Mouse (Mus musculus) brown adipose tissue, adult 24 weeks (tissue): ENCODE measurements around the gene Ryk. TPM values are rescaled to one million over a fixed set of nuclear protein-coding genes. Genes with fewer than 3 reads are reported as not detected.
A peak's percentile ranks its signal among the peaks of the same experiment; 100 is the strongest.

ENCODE experiments used
- H3K27ac ChIP-seq: fragments of 200-500 bp; replicated peaks from 2 replicates; pipeline ENCODE4 v1.5.1; 2012; ENCODE audit warnings: low read depth, mild to moderate bottlenecking, low read length
- H3K4me1 ChIP-seq: fragments of 200-500 bp; 2 replicates; pipeline ENCODE4 v1.6.1; 2012; ENCODE audit warnings: low read length, mixed read lengths; ENCODE audit not compliant: control insufficient read depth, insufficient read depth, insufficient read length
- H3K4me3 ChIP-seq: fragments of 200-500 bp; 2 replicates; pipeline ENCODE4 v1.5.1; 2012; ENCODE audit warnings: low read depth, mild to moderate bottlenecking, low read length, moderate library complexity; ENCODE audit not compliant: insufficient read depth
- polyA plus RNA-seq: library from polyadenylated mRNA; stranded (reverse); fragments of >200 nt; gene quantifications from 2 replicates; pipeline ENCODE4 v1.2.4, GENCODE M21; 2012; ENCODE audit not compliant: missing spikeins, insufficient read depth, insufficient read length

Ryk gene
- 29.7 and 34.5 TPM in 2 replicates for polyA plus RNA-seq

DNA sequence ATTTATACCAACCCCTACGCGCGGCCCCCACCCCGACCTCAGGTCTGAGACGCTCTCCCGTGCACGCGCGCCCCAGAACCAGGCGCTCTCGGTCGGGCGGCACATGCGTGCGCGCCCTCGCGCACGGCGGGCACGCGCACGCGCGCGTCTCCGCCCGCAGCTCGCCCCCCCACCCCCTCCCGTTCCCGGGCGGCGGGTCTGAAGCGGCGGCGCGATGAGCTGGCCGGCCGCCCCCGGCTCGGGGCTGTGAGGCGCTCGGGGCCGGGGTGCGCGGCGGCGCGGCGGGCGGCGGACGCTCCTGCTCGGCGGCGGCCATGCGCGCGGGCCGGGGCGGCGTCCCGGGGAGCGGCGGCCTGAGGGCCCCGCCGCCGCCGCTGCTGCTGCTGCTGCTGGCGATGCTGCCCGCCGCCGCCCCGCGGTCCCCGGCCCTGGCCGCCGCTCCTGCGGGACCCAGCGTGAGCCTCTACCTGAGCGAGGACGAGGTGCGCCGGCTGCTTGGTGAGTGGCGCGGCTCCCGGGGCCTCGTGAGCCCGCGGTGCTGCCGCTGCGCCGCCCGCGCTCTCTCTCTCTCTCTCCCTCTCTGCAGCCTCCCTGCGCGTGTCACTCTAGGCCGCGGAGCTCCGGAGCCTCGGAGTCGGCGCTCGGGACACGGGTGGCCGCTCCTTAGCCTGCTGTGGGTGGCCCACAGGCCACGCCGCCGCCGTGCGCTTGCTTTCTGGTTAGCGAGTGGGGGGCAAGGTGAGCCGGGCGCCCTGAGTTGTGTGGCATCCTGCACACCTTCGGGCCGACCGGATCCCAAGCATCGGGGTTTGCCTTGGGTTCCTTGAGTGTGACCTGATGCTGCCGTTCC is at the start of gene Ryk:
Gene Ryk (plus strand): TSS at position 176 of the 850 bp plus-strand sequence.
- H3K27ac ChIP-seq = peak within 1 kb of the TSS; percentile 45
- peak within 1 kb of the TSS; percentile 80 for H3K4me3 ChIP-seq
- H3K4me1 ChIP-seq = peaks cover 5% of the 10 kb centered on the region; the same call in 1 of the 2 replicates

GRCm38 (mm10) chr9:102789491-102789890 is 45.2 kb upstream of the Ryk start:
- Histone ChIP-seq H3K4me3 (no peak overlapping the region), H3K27ac (no peak overlapping the region), H3K4me1 (no peaks in the 10 kb centered on the region)

DNA sequence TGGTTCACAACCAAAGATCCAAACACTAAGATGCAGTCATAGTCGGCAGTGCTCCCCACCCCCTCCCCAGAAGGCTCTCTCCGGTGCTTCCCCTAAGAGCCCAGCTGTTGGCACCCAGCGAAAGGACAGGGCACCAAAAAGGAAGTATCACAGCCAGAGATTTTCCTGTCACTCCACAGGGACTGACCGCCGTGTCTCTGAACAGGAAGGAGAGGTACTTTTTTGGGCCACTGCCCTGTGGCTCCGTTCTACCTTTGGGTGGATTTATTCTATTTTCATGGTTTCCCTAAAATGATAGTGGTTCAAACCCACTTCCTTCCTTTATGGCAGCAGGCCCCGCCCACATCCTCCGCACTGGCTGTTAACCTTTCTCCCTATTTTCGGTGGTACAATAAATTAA is 42.9 kb upstream of the Ryk start:
- H3K4me1 ChIP-seq = no peaks in the 10 kb centered on the region
- peak overlapping the region; percentile 18; the same call in 1 of the 2 replicates for H3K4me3 ChIP-seq
- no peak overlapping the region for H3K27ac ChIP-seq

DNA sequence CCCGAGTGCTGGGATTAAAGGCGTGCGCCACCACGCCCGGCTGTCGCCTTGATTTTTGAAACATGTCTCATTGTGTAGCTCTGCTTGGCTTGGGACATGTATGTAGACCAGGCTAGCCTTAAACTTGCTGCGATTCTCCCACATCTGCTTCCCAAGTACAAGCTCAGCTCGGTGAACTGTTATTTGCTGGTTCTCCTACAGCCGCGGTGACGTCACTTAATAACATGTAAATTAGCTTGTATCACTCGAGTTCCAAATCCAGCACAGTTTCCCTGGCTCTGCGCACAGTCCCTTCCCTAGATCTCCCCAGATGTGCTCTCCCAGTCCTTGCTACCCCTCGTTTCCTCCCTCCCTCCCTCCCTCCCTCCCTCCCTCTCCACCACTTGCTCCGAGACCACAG is 41.9 kb upstream of the Ryk start:
- Histone ChIP-seq H3K27ac (no peak overlapping the region), H3K4me1 (no peaks in the 10 kb centered on the region), H3K4me3 (no peak overlapping the region)

DNA sequence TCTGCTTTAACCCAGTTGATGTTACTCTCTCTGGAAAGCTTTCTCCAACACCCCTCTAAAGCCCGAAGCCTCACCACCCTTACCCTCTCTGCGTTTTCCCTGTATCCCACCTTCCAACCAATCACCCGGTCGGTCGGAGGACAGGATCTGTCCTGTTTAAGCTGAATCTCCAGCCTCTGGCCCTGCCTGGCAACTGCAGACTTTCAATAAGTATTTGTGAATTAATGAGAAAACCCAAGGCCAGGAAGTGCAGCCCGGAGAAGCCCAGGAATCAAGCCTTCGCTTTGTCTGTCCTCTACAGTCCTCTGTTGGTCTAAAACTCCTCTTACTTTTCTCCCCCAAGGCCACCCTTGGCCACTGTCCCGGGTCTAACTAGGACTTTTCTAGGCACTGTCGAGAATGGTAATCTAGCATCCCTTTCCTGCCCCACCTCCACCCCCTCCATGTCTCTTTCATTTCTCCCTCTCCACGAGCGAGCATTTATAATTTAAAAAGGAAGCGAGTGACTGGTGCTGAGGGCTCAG is 41.4 kb upstream of the Ryk start:
- no peak overlapping the region for H3K27ac ChIP-seq

DNA sequence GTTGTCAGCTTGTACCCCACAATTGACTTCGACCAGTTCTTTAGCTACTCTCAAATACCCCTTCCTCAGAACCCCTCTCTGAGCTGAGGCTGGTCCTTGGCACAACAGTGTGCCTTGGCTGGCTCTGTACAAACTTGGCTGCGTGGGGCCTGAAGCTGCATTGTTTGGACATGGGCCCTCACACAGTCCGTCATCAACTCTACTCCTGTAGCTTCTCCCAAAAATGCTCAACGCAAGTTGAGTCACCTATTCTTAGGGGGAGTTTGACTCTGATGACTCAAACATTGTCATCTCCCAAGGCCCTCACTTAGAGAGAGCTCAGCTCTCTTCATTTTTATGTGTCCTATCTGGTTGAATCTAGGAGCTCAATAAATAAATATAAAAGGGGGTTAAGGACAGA is 36.3 kb upstream of the Ryk start:
- no peak overlapping the region for H3K4me3 ChIP-seq
- no peaks in the 10 kb centered on the region for H3K4me1 ChIP-seq
- H3K27ac ChIP-seq = no peak overlapping the region

More for the DNA sequence above, 41.4 kb upstream of the Ryk start:
- no peak overlapping the region for H3K4me3 ChIP-seq
- H3K4me1 ChIP-seq = no peaks in the 10 kb centered on the region

- no peak overlapping the region for H3K4me3 ChIP-seq
- peak overlapping the region; percentile 79 for H3K27ac ChIP-seq
- H3K4me1 ChIP-seq = peaks cover 13% of the 10 kb centered on the region
Observed at GRCm38 (mm10) chr9:102806056-102806573, 28.6 kb upstream of the Ryk start.

GRCm38 (mm10) chr9:102811192-102811591 is 23.5 kb upstream of the Ryk start:
- H3K4me1 ChIP-seq = peaks cover 8% of the 10 kb centered on the region
- H3K27ac ChIP-seq = no peak overlapping the region
- no peak overlapping the region for H3K4me3 ChIP-seq

- Histone ChIP-seq H3K4me3 (no peak overlapping the region), H3K4me1 (no peaks in the 10 kb centered on the region), H3K27ac (no peak overlapping the region)
Observed at GRCm38 (mm10) chr9:102818228-102818627, 16.5 kb upstream of the Ryk start.

DNA sequence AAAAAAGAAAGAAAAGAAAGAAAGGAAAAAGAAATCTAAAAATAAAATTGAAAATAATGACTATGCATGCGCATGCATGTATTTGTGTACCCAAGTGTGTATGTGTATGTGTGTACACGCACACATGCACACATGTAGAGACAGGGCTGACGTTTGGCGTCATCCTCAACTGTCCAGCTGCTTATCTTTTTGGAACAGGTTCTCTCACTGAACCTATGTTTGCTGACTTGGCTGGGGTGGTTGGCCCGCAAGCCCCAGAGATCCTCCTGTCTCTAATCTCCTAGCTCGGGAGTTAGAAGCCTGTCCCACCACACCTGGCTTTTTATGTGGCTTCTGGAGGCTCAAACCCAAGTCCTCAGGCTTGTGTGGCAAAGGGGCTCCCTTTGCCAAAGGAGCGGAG is 6.1 kb upstream of the Ryk start:
- no peak overlapping the region for H3K27ac ChIP-seq
- no peaks in the 10 kb centered on the region for H3K4me1 ChIP-seq
- no peak overlapping the region for H3K4me3 ChIP-seq

- Histone ChIP-seq H3K4me1 (peaks cover 5% of the 10 kb centered on the region; the same call in 1 of the 2 replicates), H3K27ac (no peak overlapping the region), H3K4me3 (no peak overlapping the region)
Observed at GRCm38 (mm10) chr9:102831541-102831940, 3.2 kb upstream of the Ryk start.

- peak overlapping the region; percentile 80 for H3K4me3 ChIP-seq
- peak overlapping the region; percentile 45 for H3K27ac ChIP-seq
- H3K4me1 ChIP-seq = peaks cover 5% of the 10 kb centered on the region; the same call in 1 of the 2 replicates
Observed at GRCm38 (mm10) chr9:102834414-102834741, 339 bp upstream of the Ryk start.

DNA sequence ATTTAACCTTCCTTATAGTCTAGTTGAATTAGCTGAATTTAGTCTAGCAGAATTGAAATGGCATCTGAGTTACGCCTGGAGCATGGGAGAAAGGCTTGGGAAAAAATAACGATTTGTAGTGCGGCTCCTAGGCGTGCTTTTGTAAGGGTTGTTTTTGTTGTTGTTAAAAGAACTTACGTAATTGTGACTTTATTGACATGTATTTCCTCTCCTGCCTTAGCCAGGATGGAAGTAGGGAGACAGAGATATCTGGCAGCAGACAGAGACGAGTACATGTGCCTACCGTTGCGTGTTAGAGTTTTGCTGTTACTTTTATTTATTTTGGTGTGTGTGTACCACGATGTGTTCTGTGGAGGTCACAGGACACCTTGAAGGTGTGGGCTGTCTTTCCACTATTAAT is 1.6 kb downstream of the Ryk start:
- Histone ChIP-seq H3K4me3 (peak overlapping the region; percentile 21), H3K27ac (no peak overlapping the region), H3K4me1 (peaks cover 8% of the 10 kb centered on the region)

- Histone ChIP-seq H3K4me1 (peaks cover 6% of the 10 kb centered on the region), H3K4me3 (no peak overlapping the region), H3K27ac (no peak overlapping the region)
Observed at GRCm38 (mm10) chr9:102840792-102841778, 6.4 kb downstream of the Ryk start.

DNA sequence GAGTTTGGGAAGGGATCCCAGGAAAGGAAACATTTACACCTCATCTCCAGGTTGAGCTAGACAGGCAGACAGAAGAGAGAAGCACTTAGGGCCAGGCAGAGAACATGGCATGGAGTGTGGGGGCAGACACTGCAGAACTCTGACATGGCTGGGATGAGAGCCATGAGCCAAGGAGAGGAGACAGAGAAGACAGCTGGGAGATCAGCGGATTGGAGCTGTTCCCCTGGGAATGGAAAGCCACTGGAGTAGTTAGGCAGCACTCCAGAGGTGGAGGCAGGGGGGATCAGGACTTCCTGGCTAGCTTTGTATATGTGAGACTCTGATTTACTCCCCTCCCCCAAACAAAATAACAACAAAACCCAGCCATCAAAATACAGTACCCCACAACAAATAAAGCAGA is 7.1 kb downstream of the Ryk start:
- Histone ChIP-seq H3K4me3 (no peak overlapping the region), H3K27ac (no peak overlapping the region), H3K4me1 (peaks cover 6% of the 10 kb centered on the region)
